Mouse (Mus musculus) bone marrow, adult 2 months (tissue): Measurements from ENCODE around the gene Maml3. TPM values are rescaled to one million over a fixed set of nuclear protein-coding genes. Genes with fewer than 3 reads are reported as not detected.

Source experiments
- H3K27ac ChIP-seq: fragments of 200-500 bp; 2 replicates; pipeline ENCODE4 v1.5.1; 2012; ENCODE audit warnings: low read depth, mild to moderate bottlenecking, control low read depth, inconsistent platforms, low read length; ENCODE audit not compliant: control insufficient read depth, poor library complexity, insufficient read depth
- H3K4me1 ChIP-seq: fragments of 200-500 bp; 2 replicates; pipeline ENCODE4 v1.6.1; 2011; ENCODE audit warnings: low read length; ENCODE audit not compliant: control insufficient read depth, insufficient read depth
- H3K4me3 ChIP-seq: fragments of 200-500 bp; replicated peaks from 2 replicates; pipeline ENCODE3; 2011; ENCODE audit warnings: mild to moderate bottlenecking, low read depth, low read length, control low read depth; ENCODE audit not compliant: control insufficient read depth
- CTCF ChIP-seq: fragments of 200-500 bp; IDR thresholded peaks from 2 replicates; pipeline ENCODE4 v1.5.1; 2011; ENCODE audit warnings: low read length, control low read depth; ENCODE audit not compliant: control insufficient read depth, insufficient read depth
- POLR2A ChIP-seq: fragments of 200-500 bp; IDR thresholded peaks from 2 replicates; pipeline ENCODE4 v1.6.1; 2011; ENCODE audit warnings: low read depth, mild to moderate bottlenecking, control low read depth, low read length, borderline replicate concordance; ENCODE audit not compliant: control insufficient read depth
- WGBS: fragments of 180-500 bp; shearing (Covaris S2); methylation state at CpG from one replicate; pipeline ENCODE4 v1.1.7; 2018; 5-methylcytosine and 5-hydroxymethylcytosine counted together
- polyA plus RNA-seq: library from polyadenylated mRNA; stranded (reverse); fragments of >200 nt; gene quantifications from 2 replicates; pipeline ENCODE4 v1.2.4, GENCODE M21; 2011; ENCODE audit warnings: low replicate concordance; ENCODE audit not compliant: missing spikeins, insufficient read depth, insufficient read length

The Maml3 gene
- polyA plus RNA-seq, 1 experiment, result 4.9 TPM

- TF ChIP-seq CTCF (no peak), POLR2A (no peak)
- H3K4me1 ChIP-seq, result no peaks in the 10 kb centered on the region
- H3K27ac ChIP-seq, result no peak overlapping the region
- no peak overlapping the region for H3K4me3 ChIP-seq
- 82% methylated on average over 9 of the region's 9 CpGs for WGBS
These were observed 141.6 kb downstream of the Maml3 start for GRCm38 (mm10) chr3:51963151-51963791.

- no peak for TF ChIP-seq CTCF
- TF ChIP-seq POLR2A, result no peak
- H3K27ac ChIP-seq, result no peak overlapping the region
- H3K4me3 ChIP-seq, result no peak overlapping the region
- 83% methylated on average over 2 of the region's 2 CpGs for WGBS
- H3K4me1 ChIP-seq, result no peaks in the 10 kb centered on the region
These were observed 146.1 kb downstream of the Maml3 start for GRCm38 (mm10) chr3:51958751-51959150.

- H3K4me3 ChIP-seq, result no peak overlapping the region
- H3K4me1 ChIP-seq, result no peaks in the 10 kb centered on the region
- no peak overlapping the region for H3K27ac ChIP-seq
- 78% methylated on average over 4 of the region's 4 CpGs for WGBS
- TF ChIP-seq CTCF (no peak), POLR2A (no peak)
These were observed 150.4 kb downstream of the Maml3 start for GRCm38 (mm10) chr3:51954441-51954840.

- 91% methylated on average over 11 of the region's 11 CpGs for WGBS
- H3K4me1 ChIP-seq, result no peaks in the 10 kb centered on the region
- TF ChIP-seq POLR2A (no peak), CTCF (no peak)
- no peak overlapping the region for H3K4me3 ChIP-seq
- no peak overlapping the region for H3K27ac ChIP-seq
These were observed 150.9 kb downstream of the Maml3 start for GRCm38 (mm10) chr3:51953927-51954326.

- 79% methylated on average over 33 of the region's 33 CpGs for WGBS
- no peak overlapping the region for H3K27ac ChIP-seq
- TF ChIP-seq CTCF, result no peak
- no peaks in the 10 kb centered on the region for H3K4me1 ChIP-seq
- H3K4me3 ChIP-seq, result no peak overlapping the region
These were observed 151.9 kb downstream of the Maml3 start for GRCm38 (mm10) chr3:51952728-51953623.

- no peak overlapping the region for H3K4me3 ChIP-seq
- 85% methylated on average over 9 of the region's 9 CpGs for WGBS
- H3K4me1 ChIP-seq, result no peaks in the 10 kb centered on the region
- no peak overlapping the region for H3K27ac ChIP-seq
- TF ChIP-seq CTCF, result no peak
- no peak for TF ChIP-seq POLR2A
These were observed 152.6 kb downstream of the Maml3 start for GRCm38 (mm10) chr3:51952267-51952666.

GRCm38 (mm10) chr3:51949651-51950050 lies 155.2 kb downstream of the Maml3 start:
- H3K4me3 ChIP-seq, result no peak overlapping the region
- TF ChIP-seq CTCF, result no peak
- TF ChIP-seq POLR2A, result no peak
- H3K4me1 ChIP-seq, result no peaks in the 10 kb centered on the region
- WGBS, result 84% methylated on average over 8 of the region's 8 CpGs
- no peak overlapping the region for H3K27ac ChIP-seq

GRCm38 (mm10) chr3:51947168-51947567 lies 157.7 kb downstream of the Maml3 start:
- no peaks in the 10 kb centered on the region for H3K4me1 ChIP-seq
- 59% methylated on average over 3 of the region's 3 CpGs for WGBS
- no peak overlapping the region for H3K27ac ChIP-seq
- no peak for TF ChIP-seq POLR2A
- H3K4me3 ChIP-seq, result no peak overlapping the region
